Mouse (Mus musculus): ENCODE data around the gene Map4k2.

Gene Map4k2

DNA sequence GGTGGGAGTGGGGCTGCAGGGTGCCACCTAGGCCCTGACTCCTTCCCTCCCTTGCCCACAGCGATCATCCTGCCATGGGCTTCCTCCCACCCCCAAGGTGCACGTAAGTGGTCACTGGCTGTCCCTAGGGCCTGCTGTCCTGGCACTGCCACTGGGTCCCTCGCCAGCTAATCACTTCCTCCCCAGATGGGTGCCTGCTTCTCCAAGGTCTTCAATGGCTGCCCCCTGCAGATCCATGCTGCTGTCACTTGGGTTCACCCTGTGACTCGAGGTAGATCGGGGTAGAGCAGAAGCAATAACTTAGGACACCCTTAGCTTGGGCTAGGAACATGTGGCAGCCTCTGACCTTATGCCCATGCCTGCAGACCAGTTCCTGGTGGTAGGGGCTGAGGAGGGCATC is 5.1 kb downstream of the Map4k2 start:
- no peak for DNase-seq (ENCODE audit: low read depth, low spot score)

DNA sequence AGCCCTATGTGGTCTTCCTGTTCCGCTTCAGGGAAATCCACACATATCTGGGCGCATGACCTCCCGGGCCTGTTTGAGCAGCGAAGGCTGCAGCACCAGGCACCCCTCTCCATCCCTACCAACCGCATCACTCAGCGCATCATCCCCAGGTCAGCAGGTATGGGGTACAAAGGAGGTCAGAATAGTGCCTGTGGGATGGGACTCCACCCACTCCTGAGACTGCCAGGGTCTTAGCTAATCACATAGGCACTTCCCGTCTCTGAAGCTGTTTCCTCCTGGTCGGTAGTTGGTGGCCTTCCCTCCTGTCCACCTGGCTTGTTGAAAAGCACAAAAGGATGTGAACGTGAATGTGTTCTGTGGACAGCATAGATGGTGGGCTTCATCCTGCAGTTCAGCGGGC is 5.7 kb downstream of the Map4k2 start:
- DNase-seq (ENCODE audit: low read depth, low spot score): no peak

DNA sequence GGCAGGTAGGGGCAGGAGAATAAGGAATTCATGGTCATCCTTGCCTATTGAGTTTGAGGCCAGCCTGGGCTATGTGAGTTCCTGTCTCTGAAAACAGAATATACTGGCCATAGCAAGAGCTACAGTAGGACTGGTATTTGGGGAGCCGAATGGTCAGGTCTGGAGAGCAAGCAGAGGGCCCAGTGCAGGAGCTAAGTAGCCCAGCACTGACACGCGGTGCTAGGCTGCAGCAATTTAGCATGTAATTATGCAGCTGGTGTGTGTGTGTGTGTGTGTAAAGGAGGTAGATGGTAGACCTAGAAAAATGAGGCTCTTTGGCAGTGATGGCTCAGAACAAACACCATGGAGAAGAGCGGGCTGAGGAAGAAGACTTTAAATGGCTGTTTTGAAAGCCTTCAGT is 6.7 kb downstream of the Map4k2 start:
- DNase-seq (ENCODE audit: low read depth, low spot score): no peak

DNA sequence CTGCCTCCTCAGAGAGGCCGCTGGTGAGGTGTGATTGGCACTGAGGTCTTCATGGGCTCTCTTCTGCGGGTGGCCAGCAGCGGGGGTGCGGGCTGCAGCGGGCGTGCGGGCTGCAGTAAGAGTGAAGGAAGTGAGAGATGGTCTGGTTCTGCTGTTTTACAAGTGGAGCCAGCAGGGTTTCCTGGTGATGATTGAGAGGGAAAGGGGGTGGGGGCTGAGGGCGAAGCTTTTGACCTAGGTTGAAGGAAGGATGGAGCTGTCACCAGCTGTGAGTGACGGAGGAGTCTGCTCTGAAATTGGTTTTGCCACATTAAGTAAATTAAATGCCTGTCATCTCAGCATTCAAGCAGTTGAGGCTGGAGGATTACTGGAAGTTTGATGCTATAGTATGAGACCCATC is 7.8 kb downstream of the Map4k2 start:
- DNase-seq (ENCODE audit: low read depth, low spot score): no peak

DNA sequence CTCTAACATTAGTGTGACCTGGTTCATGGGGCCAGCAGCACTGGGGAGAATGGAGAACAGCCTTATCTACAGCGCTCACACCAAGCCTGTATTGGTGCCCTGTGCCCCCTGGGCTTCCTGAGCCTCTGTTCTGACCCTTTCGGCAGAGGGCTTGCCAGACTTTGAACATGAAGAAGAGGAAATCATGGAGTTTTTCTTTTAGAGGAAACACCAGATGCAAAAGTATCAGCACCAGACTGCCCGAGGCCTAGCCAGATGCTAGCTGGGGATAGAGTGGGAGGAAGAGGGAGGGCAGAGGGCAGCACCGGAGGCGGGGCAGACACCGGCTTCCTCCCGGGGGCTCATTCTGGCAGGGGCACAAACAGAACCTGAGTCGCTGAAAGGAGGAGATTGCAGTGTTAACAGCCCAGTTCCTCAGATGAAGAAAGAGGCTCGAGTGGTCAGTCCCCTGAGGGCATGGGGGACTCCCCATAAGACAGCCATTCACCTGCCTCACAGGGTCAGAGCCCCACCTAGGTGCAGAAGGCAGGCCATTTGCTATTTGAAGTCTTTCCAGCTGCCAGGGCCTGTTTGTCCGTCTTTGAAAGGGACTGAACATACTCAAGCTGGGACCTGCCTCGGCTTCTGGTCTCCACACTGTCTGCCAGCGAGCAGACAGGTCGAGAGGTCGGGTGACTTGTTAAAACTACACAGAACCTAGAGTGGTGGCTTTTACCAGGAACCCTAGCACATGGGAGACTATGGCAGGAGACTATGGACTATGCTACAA is 8.5 kb downstream of the Map4k2 start:
- DNase-seq (ENCODE audit: low read depth, low spot score): no peak

DNA sequence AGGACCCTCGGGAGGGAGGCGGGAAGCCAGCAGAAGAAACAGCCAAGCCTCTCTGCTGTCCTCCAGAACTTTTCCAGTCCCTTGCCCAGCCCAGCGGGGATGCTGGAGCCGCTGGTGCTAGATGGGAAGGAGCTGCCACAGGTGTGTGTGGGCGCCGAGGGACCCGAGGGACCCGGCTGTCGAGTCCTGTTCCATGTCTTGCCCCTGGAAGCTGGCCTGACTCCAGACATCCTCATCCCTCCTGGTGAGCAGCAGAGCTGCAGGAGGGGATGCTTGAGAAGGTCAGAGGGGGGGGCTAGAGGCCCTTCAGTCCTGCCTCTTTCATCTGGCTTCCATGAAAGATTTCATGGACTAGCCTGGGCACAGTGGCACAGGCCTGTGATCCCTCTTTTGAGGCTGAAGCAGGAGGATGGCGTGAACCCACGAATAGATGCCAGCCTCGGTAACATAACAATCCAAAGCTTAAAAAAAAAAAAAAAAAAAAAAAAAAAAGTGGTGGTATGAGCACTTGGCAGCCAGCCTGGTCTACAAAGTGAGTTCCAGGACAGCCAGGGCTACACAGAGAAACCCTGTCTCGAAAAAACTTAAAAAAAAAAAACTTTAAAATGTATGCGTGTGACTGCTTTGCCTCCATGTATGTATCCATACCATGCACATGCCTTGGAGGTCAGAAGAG is 10.6 kb downstream of the Map4k2 start:
- DNase-seq (ENCODE audit: low read depth, low spot score): no peak

DNA sequence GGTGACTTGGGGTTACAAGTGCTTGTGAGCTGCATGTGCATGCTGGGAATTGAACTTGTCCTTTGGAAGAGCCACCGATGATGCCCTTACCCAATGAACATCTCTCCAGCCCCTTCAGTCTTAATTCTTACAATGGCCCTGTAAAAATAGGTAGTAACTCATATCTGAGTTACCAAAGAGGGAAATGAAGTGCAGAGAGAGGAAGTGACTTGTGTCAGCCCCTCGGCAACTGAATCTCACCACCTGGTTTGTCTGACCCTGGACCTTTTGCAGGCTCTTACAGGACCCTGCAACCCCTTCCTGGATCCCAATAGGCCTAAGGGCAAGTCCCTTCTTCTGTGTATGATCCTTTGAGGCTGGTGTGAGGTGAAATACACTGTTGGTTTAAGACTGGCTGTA is 11.2 kb downstream of the Map4k2 start:
- DNase-seq (ENCODE audit: low read depth, low spot score): no peak

DNA sequence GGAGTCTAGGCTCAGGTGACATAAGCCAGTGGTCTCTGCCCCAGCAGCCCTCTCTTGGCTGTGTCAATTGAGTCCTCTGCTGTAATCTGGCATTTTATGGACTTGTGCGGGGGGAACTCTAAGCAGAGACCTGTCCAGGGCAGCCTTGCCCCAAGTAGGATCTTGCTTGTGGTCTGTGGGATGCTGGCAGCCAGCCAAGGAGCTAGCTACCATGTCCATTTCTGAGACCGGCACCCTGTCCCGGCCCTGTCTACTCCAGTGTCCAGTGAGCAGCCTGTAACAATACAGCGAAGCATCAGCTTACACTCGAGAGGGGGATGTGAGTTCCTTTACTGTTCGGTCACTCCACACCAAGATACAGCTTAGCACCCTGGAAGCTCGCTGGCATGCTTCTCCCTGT is 13.1 kb downstream of the Map4k2 start:
- no peak for DNase-seq (ENCODE audit: low read depth, low spot score)

DNA sequence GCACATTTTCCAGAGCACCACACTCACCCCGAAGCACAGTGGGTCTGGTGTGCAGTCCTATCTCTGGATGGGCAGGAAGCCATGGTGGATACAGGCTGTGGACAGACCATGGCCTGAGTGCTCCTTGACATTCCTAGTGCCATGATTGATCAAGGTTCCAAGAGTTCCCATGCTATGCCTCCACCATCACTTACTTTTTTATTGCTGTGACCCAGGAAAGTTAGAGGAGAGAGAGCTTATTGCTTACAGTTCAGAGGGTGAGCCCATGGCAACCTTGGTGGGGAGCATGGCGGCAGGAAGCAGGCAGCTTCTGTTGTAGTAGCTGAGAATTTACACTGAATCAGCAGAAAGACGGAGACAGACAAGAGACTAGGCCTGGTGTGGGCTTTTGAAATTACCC is 20.4 kb downstream of the Map4k2 start:
- DNase-seq (ENCODE audit: low read depth, low spot score): no peak

DNA sequence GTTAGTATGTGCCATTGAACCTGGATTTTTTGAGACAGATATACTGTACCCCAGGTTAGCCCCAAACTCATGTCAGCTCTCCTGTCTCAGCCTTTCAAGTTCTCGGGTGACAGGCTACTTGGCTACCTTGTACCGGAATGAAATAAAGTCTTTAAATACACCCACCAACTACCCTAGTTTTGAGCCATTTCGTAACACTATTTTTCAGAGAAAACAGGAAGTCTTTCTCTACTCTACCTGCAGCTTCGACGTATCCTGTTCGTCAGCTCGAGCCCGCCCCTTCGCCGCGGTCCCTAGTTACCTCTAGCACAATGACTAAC is 22.1 kb downstream of the Map4k2 start:
- no peak for DNase-seq (ENCODE audit: low read depth, low spot score)

DNA sequence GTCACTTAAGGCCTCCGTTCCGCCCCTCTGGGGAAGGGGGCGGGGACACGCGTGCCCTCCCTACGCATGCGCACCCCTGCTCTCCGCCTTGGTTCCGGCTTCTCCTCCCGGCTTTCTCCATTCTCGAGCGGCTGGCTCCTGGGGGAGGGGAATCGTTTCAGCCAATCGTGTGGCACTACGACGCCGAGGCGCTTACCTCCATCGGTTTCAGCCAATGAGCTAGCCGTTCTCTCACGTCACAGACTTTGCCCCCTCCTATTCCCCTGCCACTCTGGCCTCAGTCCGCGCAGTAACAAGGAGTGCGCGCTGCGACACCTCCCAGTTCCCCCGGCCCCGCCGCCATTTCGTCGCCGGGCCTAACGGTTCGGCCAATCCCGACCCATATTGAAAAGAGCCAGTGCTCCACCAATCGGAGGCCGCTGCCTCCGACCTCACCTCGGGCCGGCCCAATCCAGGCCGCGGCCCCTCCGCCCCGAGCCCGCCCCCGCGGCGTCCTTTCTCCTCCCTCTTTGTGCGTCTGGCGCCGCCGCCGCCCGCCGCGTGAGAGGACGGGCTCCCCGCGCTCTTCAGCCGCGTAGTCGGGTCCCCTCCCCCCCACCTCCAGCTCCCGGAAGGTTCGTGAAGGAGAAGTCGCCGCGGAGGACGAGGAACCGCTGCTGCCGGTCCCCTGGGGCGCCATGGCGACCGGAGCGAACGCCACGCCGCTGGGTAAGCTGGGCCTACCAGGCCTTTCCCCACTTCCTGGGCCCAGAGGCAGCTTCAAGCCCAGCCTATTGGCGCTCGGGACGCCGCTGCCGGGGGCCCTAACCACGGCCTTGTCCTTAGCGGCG is 22.7 kb downstream of the Map4k2 start, which contains the start of gene Sf1:
Gene Sf1 (plus strand): TSS at position 280 of the 830 bp plus-strand sequence.
- DNase-seq (ENCODE audit: low read depth, low spot score): peak; percentile 100

DNA sequence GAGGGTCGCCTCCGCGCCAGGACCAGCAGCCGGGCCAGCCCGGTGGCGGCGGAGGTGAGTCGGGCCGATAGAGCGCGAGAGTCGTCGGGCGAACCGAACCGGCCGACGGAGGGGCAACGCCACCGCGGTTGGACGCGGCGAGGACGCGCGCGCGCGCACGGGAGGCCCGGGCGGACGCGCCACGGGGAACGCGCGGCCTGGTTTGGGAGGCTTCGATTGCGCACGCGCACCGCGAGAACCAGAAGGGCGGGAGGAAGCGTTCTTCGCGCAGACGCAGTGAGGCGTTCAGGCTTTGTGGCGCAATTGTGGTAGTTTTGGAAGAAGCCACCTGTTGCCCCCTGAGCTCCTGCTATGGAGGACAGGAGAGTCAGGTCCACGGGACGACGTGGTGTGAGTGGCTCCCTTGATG is 23.4 kb downstream of the Map4k2 start:
- DNase-seq (ENCODE audit: low read depth, low spot score): peak; percentile 94

DNA sequence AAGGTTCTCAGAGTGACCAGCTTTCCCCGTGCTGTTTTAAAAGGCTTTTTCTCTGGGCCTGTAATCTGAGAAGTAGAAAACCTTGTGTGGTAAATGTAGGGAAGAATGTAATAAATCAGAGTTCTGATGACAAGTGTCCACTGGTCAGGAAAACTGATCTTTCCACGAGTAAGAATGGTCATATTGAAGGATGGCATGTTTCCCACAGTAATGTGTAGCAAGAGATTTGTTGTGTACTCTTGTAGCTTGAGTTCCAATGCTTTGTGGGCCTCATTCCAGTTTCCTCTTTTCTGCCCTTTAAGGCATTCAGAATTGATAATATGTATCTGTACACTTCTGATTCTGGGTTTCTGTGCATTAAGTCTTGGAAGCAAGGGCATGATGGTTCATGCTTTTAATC is 23.9 kb downstream of the Map4k2 start:
- DNase-seq (ENCODE audit: low read depth, low spot score): no peak

DNA sequence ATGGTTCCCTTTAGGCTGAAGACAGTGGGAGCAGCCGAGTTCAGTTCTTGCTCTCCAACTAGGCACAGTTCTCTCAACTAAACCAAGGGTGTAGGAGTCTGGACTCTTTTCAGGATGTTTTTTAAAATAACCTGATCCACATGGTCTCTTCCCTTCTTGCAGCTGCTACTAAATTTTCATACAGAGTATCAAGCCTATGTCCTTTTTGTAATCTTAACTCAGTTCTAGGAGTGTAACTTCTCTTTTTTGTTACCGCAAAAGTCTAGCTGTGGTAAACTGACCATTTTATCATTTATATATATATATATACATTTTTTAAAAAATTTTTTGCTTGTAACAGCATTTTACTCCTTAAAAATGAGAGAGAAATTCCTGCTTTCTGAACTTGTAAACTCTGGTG is 29.2 kb downstream of the Map4k2 start:
- DNase-seq (ENCODE audit: low read depth, low spot score): no peak

DNA sequence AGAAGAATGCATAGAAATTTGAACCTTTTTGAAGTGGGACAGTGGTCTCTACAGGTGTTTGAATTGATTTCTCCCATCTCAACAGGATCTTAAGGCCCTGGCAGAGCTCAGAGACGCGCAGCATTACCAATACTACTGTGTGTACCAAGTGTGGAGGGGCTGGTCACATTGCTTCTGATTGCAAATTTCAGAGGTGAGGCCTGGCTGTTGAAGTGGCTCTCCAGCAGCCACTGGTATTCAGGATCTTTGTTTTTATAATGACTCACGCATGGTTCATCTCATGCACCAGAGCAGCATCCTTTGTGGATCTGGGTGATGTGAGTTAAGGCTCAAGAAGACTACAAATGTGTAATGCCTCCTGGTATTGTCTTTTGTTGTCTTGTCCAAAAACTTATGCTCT is 31.5 kb downstream of the Map4k2 start:
- no peak for DNase-seq (ENCODE audit: low read depth, low spot score)

DNA sequence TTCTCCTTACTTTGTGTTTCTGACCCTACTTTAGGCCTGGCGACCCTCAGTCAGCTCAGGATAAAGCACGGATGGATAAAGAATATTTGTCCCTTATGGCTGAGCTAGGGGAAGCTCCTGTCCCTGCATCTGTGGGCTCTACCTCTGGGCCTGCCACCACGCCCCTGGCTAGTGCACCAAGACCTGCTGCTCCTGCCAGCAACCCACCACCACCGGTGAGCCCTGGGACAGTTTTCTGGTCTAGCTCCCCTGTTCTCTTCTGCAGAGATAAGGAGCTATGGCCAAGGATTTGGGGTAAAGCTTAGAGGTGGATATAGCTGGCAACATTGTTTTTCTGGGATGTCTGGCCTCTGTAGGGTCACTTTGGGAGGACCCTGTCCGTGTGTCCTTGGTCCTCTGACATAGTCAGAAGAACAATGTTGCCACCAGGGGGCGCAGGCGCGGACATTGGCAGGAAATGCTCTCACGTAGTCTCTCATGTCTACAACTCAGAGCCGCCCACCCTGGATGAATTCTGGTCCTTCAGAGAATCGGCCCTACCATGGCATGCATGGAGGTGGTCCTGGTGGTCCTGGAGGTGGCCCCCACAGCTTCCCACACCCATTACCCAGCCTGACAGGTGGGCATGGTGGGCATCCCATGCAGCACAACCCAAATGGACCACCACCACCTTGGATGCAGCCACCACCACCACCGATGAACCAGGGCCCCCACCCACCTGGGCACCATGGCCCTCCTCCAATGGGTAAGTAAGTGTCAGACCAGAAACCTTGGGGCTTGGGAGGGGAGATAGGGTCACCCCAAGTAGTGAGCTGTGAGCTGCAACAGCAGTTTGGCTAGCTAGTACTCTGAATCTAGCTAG is 32.8 kb downstream of the Map4k2 start:
- DNase-seq (ENCODE audit: low read depth, low spot score): peak; percentile 80

DNA sequence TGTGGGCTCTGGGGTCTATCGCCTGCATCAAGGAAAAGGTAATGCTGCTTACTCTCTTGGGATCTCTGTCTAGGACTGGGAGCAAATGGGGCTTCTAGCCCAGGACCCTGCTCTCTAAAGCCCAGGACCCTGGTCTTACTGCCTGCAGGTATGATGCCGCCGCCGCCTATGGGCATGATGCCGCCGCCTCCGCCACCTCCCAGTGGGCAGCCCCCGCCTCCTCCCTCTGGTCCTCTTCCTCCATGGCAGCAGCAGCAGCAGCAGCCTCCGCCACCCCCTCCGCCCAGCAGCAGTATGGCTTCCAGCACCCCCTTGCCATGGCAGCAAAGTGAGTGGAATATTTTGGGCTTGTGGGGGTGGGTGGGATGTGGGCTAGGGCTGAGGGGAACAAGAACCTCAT is 33.6 kb downstream of the Map4k2 start:
- no peak for DNase-seq (ENCODE audit: low read depth, low spot score)

DNA sequence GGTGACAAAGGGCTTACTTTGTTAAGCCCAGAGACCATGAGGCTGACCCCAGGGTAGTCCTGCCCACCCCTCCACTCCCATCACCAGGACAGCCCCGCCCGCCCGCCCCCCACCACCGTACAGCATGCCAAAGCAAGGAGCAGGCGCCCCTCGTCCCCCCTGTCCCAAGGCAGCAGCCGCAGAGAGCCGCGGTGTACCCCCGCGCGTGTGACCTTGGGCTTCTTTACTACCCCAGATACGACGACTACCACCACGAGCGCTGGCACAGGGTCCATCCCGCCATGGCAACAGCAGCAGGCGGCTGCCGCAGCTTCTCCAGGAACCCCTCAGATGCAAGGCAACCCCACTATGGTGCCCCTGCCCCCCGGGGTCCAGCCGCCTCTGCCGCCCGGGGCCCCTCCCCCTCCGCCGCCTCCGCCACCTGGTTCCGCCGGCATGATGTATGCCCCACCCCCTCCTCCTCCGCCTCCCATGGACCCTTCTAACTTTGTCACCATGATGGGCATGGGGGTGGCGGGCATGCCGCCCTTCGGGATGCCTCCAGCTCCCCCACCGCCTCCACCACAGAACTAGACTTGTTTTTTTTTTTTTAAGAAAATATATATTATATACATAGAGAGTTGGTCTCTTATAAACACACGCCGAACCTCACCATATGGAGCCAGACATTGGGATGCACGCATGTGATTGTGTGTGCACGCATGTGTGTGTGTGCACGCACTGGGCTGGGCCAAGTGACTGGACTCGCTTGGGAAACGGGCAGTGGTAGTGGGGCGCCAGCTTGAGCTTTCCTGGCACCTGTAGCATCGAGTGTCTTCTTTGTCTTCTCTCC is 34.7 kb downstream of the Map4k2 start:
- no peak for DNase-seq (ENCODE audit: low read depth, low spot score)

DNA sequence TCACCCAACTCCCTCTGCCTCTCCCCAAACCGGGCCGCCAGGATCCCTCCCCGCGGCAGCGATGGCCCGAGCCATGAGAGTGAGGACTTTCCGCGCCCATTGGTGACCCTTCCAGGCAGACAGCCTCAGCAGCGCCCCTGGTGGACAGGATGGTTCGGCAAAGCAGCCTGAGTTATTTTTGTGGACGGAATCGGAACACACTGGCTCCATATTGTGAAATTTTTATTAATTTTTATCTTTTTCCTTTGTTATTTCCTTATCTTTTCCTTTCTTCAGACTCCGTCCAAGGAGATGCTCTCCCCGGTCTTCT is 35.3 kb downstream of the Map4k2 start:
- DNase-seq (ENCODE audit: low read depth, low spot score): peak; percentile 55

DNA sequence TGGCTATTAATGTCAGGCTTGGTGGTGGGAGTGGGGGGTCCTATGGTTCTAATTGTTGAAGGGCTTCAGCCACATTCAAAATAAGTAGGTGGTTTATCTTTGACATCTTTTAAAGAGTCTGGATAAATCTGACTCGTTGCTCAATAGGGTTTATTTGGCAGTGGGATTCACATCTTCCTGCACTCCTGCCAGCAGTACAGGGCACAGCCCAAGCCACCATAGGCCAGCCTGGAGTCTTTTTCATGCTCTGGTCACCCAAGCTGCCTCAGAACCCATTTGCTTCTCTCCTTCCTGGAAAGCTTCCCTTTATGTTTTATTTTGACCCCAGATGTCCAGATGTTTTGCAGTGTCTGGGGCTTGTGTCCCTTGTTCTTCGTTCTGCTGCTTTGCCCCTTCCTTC is 35.7 kb downstream of the Map4k2 start:
- DNase-seq (ENCODE audit: low read depth, low spot score): no peak
